Mouse (Mus musculus): ENCODE data around the gene Smdt1. TPM values are rescaled to one million over a fixed set of nuclear protein-coding genes. Genes with fewer than 3 reads are reported as not detected.

Smdt1 gene
- polyA plus RNA-seq, 1 experiment from 2014 or later = 325 TPM

DNA sequence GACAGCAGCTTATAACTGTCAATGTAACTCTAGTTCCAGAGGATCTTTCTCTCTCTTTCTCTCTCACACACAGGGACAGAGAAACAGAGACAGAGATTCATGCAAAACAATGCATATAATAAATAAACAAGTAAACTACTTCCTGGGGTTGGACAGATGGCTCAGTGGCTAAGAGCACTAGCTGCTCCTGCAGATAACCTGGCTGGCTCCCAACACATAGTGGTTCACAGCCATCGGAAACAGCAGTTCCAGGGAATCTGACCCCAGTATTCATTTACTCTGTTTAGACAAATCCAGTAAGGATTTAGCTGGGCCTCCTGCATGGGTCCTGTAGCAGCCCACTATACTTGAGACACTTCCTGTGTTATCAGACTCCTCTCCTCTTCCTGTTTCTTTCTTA lies 19.1 kb upstream of the Smdt1 start:
- WGBS = 42% methylated on average over 1 of the region's 1 CpGs
- H3K4me1 ChIP-seq (ENCODE audit: insufficient read depth, low read length) = peaks cover 8% of the 10 kb centered on the region; the same call in 1 of the 2 replicates
- no peak overlapping the region for H3K27ac ChIP-seq (ENCODE audit: low read length)
- no peaks in the 10 kb centered on the region for H3K27me3 ChIP-seq (ENCODE audit: insufficient read depth, low read length)
- ATAC-seq (ENCODE audit: low FRiP score, low TSS enrichment) = no peak
- H3K4me2 ChIP-seq (replicated peaks; ENCODE audit: low read depth, low read length) = no peak overlapping the region
- H3K36me3 ChIP-seq (ENCODE audit: insufficient read depth, low read length) = no peaks in the 10 kb centered on the region
- H3K9me3 ChIP-seq (ENCODE audit: low read length) = no peaks in the 10 kb centered on the region
- H3K4me3 ChIP-seq (ENCODE audit: low read length) = no peak overlapping the region
- no peak overlapping the region for H3K9ac ChIP-seq (replicated peaks; ENCODE audit: low read length)

DNA sequence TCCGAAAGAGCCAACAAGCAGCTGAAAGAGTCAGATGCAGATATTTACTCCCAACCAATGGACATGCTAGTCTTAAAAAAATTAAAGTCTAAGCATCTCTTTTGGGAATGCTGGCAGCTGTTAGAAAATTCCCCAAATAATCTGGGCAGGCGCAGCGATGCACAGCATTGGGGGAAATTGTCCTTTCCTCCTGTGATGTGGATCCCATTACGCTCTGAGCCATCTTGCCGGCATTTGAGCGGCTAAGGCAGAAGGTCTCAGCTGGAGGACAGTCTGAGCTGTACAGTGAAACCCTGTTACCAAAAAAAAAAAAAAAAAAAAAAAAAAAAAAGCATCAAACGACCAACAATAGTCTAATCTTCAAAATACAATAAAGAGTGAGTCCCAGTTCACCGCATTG lies 16.6 kb upstream of the Smdt1 start:
- no peaks in the 10 kb centered on the region for H3K9me3 ChIP-seq (ENCODE audit: low read length)
- H3K36me3 ChIP-seq (ENCODE audit: insufficient read depth, low read length) = no peaks in the 10 kb centered on the region
- H3K27me3 ChIP-seq (ENCODE audit: insufficient read depth, low read length) = no peaks in the 10 kb centered on the region
- 75% methylated on average over 8 of the region's 8 CpGs for WGBS
- no peak overlapping the region for H3K4me2 ChIP-seq (replicated peaks; ENCODE audit: low read depth, low read length)
- H3K9ac ChIP-seq (replicated peaks; ENCODE audit: low read length) = no peak overlapping the region
- no peaks in the 10 kb centered on the region for H3K4me1 ChIP-seq (ENCODE audit: insufficient read depth, low read length)
- no peak overlapping the region for H3K27ac ChIP-seq (ENCODE audit: low read length)
- no peak for ATAC-seq (ENCODE audit: low FRiP score, low TSS enrichment)
- no peak overlapping the region for H3K4me3 ChIP-seq (ENCODE audit: low read length)

DNA sequence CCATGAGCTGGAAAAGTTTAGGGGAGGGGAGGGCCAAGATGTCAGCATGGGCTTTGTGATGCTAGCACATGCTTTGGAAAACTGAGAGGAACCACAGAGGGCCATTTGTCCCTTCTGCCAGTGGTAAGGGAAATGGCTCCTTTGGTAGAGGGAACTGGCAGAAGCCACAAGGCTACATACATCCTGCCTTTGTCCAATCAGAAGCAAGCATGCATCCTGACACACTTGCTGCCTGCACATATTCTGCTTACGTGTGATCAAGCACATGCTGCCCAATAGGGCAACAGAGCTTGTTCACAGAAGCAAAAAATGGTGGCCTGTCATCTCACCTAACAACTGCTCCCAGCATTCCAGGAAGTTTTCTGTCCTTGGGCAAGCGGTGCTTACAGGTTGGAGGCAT lies 13.4 kb upstream of the Smdt1 start:
- Histone ChIP-seq H3K27ac (ENCODE audit: low read length) (no peak overlapping the region), H3K4me1 (ENCODE audit: insufficient read depth, low read length) (no peaks in the 10 kb centered on the region), H3K4me2 (replicated peaks; ENCODE audit: low read depth, low read length) (no peak overlapping the region), H3K27me3 (ENCODE audit: insufficient read depth, low read length) (no peaks in the 10 kb centered on the region), H3K36me3 (ENCODE audit: insufficient read depth, low read length) (peaks cover 13% of the 10 kb centered on the region), H3K9me3 (ENCODE audit: low read length) (no peaks in the 10 kb centered on the region), H3K4me3 (ENCODE audit: low read length) (no peak overlapping the region), H3K9ac (replicated peaks; ENCODE audit: low read length) (no peak overlapping the region)
- WGBS = 66% methylated on average over 2 of the region's 2 CpGs
- ATAC-seq (ENCODE audit: low FRiP score, low TSS enrichment) = no peak

DNA sequence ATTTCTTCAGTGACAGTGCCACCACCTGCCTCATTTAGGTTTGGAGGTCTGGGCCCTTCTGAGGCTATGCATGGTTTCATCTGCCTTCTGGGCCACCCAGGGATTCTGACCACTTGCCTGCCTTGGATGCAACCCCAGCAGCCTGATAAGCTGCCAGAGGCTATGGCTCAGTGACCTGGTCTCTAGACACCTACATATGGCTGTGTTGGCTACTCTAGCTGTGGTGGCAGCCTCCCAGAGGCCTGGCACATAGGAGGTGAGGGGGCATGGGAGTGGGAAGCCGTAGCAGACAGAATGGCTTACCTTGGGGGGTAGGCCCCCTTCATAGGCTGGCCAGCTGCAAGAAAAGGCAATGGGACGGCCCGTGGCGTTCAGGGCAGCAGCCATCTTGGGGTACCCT lies 3.6 kb upstream of the Smdt1 start:
- H3K4me3 ChIP-seq (ENCODE audit: low read length) = no peak overlapping the region
- no peaks in the 10 kb centered on the region for H3K9me3 ChIP-seq (ENCODE audit: low read length)
- H3K4me2 ChIP-seq (replicated peaks; ENCODE audit: low read depth, low read length) = no peak overlapping the region
- H3K9ac ChIP-seq (replicated peaks; ENCODE audit: low read length) = no peak overlapping the region
- H3K27me3 ChIP-seq (ENCODE audit: insufficient read depth, low read length) = no peaks in the 10 kb centered on the region
- H3K36me3 ChIP-seq (ENCODE audit: insufficient read depth, low read length) = peaks cover 44% of the 10 kb centered on the region
- H3K4me1 ChIP-seq (ENCODE audit: insufficient read depth, low read length) = peaks cover 15% of the 10 kb centered on the region
- H3K27ac ChIP-seq (ENCODE audit: low read length) = no peak overlapping the region
- WGBS = 99% methylated on average over 4 of the region's 4 CpGs
- no peak for ATAC-seq (ENCODE audit: low FRiP score, low TSS enrichment)

DNA sequence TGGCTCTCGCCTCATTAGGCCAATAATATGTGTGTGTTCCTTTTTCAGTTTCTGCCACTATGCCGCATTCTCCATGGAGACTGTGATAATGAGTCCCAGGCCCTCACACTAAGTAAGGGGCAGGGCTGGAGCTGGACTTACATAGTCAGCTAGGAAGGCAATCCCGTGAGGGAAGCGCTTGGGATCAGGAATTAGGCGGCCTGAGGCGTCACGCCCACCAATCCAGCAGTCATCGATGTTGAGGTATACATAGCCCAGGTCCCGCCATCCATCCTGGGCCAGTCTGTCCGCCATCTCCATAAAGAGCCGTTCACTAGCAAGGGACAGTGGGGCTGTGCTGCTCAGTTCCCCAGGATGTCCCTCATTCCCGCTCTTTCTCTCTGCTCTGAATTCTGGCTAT lies 2.1 kb upstream of the Smdt1 start:
- no peak overlapping the region for H3K4me2 ChIP-seq (replicated peaks; ENCODE audit: low read depth, low read length)
- 89% methylated on average over 12 of the region's 12 CpGs for WGBS
- no peak overlapping the region; the same call in 1 of the 2 replicates for H3K9ac ChIP-seq (replicated peaks; ENCODE audit: low read length)
- no peak overlapping the region for H3K27ac ChIP-seq (ENCODE audit: low read length)
- no peak for ATAC-seq (ENCODE audit: low FRiP score, low TSS enrichment)
- H3K4me3 ChIP-seq (ENCODE audit: low read length) = no peak overlapping the region
- H3K4me1 ChIP-seq (ENCODE audit: insufficient read depth, low read length) = peaks cover 28% of the 10 kb centered on the region
- no peaks in the 10 kb centered on the region for H3K9me3 ChIP-seq (ENCODE audit: low read length)
- H3K27me3 ChIP-seq (ENCODE audit: insufficient read depth, low read length) = no peaks in the 10 kb centered on the region
- peaks cover 32% of the 10 kb centered on the region for H3K36me3 ChIP-seq (ENCODE audit: insufficient read depth, low read length)

DNA sequence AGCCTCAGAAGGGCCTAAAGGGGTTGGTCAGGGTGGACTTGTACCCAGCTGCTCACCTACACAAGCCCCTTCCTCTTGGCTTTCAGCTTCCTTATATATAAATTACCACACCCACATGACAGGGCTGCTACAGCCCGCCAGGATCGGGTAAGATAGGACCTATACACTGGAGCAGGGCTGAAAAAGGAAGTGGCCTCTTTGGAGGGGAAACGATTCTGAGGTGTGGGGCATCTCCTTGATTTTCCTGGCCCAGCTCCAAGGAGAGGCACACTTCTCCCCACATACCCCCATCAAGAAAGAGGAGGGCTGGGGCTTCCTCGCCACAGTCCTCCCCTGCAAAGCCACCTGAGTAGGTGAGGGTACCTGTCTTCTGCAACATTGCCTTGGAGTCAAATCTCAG lies 884 bp upstream of the Smdt1 start:
- Histone ChIP-seq H3K4me3 (ENCODE audit: low read length) (peak overlapping the region; percentile 61), H3K9ac (replicated peaks; ENCODE audit: low read length) (peak overlapping the region; percentile 80), H3K36me3 (ENCODE audit: insufficient read depth, low read length) (peaks cover 26% of the 10 kb centered on the region), H3K4me1 (ENCODE audit: insufficient read depth, low read length) (peaks cover 33% of the 10 kb centered on the region), H3K9me3 (ENCODE audit: low read length) (no peaks in the 10 kb centered on the region), H3K27me3 (ENCODE audit: insufficient read depth, low read length) (no peaks in the 10 kb centered on the region), H3K27ac (ENCODE audit: low read length) (peak overlapping the region; percentile 47; the same call in 1 of the 2 replicates), H3K4me2 (replicated peaks; ENCODE audit: low read depth, low read length) (peak overlapping the region; percentile 73)
- no peak for ATAC-seq (ENCODE audit: low FRiP score, low TSS enrichment)
- WGBS = 19% methylated on average over 4 of the region's 4 CpGs

DNA sequence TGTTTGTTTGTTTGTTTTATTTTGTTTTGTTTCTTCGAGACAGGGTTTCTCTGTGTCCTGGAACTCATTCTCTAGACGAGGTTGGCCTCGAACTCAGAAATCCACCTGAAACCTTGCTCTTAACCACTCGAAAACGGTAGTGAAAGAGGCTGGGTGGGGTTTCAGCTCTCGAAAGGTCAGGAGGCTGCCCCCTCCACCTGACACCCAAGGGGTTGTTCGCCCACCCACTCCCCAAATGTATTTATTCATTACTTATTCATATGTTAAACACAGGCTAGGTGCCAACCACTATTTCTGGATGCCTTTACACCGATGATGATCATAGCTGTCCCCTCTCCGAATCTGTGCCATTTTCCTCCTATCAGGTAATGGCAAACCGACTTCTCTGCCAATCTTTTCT lies 391 bp downstream of the Smdt1 start:
- Histone ChIP-seq H3K27me3 (ENCODE audit: insufficient read depth, low read length) (no peaks in the 10 kb centered on the region), H3K27ac (ENCODE audit: low read length) (no peak overlapping the region), H3K36me3 (ENCODE audit: insufficient read depth, low read length) (peaks cover 24% of the 10 kb centered on the region), H3K4me3 (ENCODE audit: low read length) (peak overlapping the region; percentile 61), H3K9ac (replicated peaks; ENCODE audit: low read length) (peak overlapping the region; percentile 80), H3K4me2 (replicated peaks; ENCODE audit: low read depth, low read length) (peak overlapping the region; percentile 73), H3K4me1 (ENCODE audit: insufficient read depth, low read length) (peaks cover 34% of the 10 kb centered on the region), H3K9me3 (ENCODE audit: low read length) (no peaks in the 10 kb centered on the region)
- ATAC-seq (ENCODE audit: low FRiP score, low TSS enrichment) = no peak
- 57% methylated on average over 10 of the region's 10 CpGs for WGBS

DNA sequence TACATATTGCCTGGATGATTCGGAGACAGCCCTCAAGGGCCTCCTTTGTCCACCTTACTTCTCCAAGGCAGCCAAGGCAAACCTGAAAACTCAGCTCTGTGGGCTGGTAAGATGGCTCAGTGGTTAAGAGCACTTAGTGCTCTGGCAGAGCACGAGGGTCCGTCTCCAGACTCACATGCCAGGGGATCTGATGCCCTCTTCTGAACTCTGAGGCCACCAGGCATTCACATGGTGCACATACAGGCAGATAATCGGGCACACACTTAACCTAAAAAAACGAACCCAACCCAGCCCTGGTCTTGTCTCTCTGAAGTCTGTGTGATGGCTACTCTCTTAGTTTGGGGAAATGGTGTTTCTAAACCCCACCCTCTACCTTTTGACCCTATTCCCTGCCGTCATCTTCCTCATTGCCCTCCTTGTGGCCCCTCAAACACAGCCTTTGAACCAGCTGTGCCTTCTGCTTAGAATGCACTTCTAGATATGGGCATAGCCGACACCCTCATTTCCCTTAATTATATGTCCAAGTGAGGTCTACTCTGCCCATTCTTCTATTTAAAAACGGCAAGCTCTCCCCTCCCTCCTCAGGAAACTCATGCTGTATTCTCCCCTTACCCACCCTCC lies 985 bp downstream of the Smdt1 start:
- no peak overlapping the region for H3K4me2 ChIP-seq (replicated peaks; ENCODE audit: low read depth, low read length)

DNA sequence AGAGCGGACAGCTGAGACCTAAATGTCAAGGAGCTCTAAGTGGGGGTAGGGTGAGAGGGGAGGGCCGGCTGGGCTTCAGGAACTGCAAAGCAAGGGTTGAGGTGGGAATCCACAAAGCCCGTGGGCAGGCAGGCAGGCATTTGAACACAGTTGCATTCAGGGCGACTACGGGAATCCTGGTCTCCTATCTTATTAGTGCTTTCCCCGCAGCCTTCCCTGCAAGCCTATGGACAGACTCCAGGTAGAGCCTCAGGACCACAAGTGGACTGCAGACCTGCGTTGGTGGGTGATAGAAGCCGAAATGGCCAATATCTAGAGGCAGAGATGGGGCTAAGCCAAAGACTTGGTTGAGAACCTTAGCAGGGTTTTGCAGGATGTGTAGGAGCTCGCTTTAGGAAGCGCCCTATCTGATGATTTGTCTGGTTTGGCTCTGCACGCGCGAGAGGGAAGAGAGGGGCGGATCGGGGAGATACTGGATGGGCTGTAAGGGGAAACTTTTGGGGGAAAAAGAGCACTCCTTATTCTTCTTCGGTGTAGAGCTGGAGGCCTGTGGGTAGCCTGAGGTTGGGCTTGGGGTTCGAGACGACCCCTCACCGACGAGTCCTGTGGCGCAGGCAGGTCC lies 1.8 kb downstream of the Smdt1 start:
- H3K4me1 ChIP-seq (ENCODE audit: insufficient read depth, low read length) = peaks cover 36% of the 10 kb centered on the region
- peak overlapping the region; percentile 60 for H3K4me2 ChIP-seq (replicated peaks; ENCODE audit: low read depth, low read length)
- no peak for ATAC-seq (ENCODE audit: low FRiP score, low TSS enrichment)
- H3K9ac ChIP-seq (replicated peaks; ENCODE audit: low read length) = peak overlapping the region; percentile 84
- H3K4me3 ChIP-seq (ENCODE audit: low read length) = peak overlapping the region; percentile 46
- WGBS = 39% methylated on average over 21 of the region's 21 CpGs
- H3K36me3 ChIP-seq (ENCODE audit: insufficient read depth, low read length) = peaks cover 10% of the 10 kb centered on the region
- no peaks in the 10 kb centered on the region for H3K9me3 ChIP-seq (ENCODE audit: low read length)
- H3K27ac ChIP-seq (ENCODE audit: low read length) = peak overlapping the region; percentile 79
- no peaks in the 10 kb centered on the region for H3K27me3 ChIP-seq (ENCODE audit: insufficient read depth, low read length)

More for the DNA sequence above, 985 bp downstream of the Smdt1 start:
- Histone ChIP-seq H3K4me3 (ENCODE audit: low read length) (no peak overlapping the region), H3K27me3 (ENCODE audit: insufficient read depth, low read length) (no peaks in the 10 kb centered on the region), H3K4me1 (ENCODE audit: insufficient read depth, low read length) (peaks cover 36% of the 10 kb centered on the region), H3K9me3 (ENCODE audit: low read length) (no peaks in the 10 kb centered on the region), H3K9ac (replicated peaks; ENCODE audit: low read length) (no peak overlapping the region), H3K27ac (ENCODE audit: low read length) (no peak overlapping the region), H3K36me3 (ENCODE audit: insufficient read depth, low read length) (peaks cover 18% of the 10 kb centered on the region)
- no peak for ATAC-seq (ENCODE audit: low FRiP score, low TSS enrichment)
- WGBS = 61% methylated on average over 8 of the region's 8 CpGs

DNA sequence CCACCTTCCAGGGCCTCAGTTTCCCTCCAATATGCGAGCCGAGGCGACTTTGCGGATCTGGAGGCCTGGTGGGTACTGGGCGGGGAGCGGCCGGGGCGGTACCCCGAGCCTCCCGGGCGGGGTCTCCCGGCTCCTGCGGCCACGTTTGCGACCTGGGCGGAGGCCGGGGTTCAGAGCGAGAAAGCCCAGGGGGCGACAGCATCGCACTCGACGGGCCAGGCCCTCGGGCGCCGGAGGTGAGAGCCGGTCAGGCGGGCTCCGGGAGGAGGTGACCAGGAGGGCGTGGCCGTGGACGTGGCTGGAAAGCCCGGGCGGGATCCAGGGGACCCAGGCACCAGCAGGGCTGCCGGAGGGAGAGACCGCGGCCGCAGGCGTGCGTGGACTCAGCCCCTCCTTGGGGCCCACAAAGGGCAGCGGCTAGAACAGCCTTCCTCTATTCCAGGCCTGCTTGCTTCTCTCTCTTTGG lies 2.3 kb downstream of the Smdt1 start:
- Histone ChIP-seq H3K4me3 (ENCODE audit: low read length) (peak overlapping the region; percentile 46), H3K36me3 (ENCODE audit: insufficient read depth, low read length) (0 out of 2 replicates have a peak, but pooled peaks cover 5% of the 10 kb centered on the region), H3K9me3 (ENCODE audit: low read length) (no peaks in the 10 kb centered on the region), H3K9ac (replicated peaks; ENCODE audit: low read length) (peak overlapping the region; percentile 84), H3K27ac (ENCODE audit: low read length) (peak overlapping the region; percentile 79), H3K4me2 (replicated peaks; ENCODE audit: low read depth, low read length) (peak overlapping the region; percentile 60), H3K4me1 (ENCODE audit: insufficient read depth, low read length) (peaks cover 36% of the 10 kb centered on the region), H3K27me3 (ENCODE audit: insufficient read depth, low read length) (no peaks in the 10 kb centered on the region)
- peak; percentile 13; the same call in 1 of the 2 replicates for ATAC-seq (ENCODE audit: low FRiP score, low TSS enrichment)
- WGBS = 1% methylated on average over 37 of the region's 40 CpGs
